Mouse (Mus musculus) frontal cortex, postnatal 36 days (tissue): ENCODE data around the gene Tchhl1.
"Not testable (repeated sequence)": the region's sequence is repeated elsewhere in the genome, so short reads cannot be mapped to it uniquely, and the experiment has no call there.

Source experiments
- DNase-seq, 2 experiments: peaks; one replicate each; pipeline ENCODE4 v3.0.0; 2022; ENCODE audit warnings: low spot score in 2 of 2

The Tchhl1 gene

DNA sequence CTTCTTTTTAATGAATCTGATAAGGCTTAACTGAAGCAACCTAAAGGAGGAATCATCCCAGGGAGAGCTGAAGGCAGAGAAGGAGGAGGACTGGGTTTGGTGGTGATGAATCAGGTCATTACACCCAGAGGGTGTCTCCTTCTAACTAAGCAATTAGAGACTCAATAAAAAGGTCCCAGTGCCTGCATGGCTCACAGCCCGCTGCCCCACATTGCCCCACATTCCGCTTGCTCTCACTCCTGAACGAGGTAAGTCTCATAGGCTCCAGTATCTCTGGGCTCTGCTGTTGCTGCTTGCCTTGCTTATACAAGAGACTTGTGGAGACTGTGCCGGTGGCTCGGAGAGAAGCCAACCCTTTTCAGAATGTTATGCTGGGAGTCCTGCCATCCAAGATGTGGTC is at the start of gene Tchhl1:
TSS of gene Tchhl1 (plus strand) at position 194 of the 400 bp plus-strand sequence.
- no peak for DNase-seq

DNA sequence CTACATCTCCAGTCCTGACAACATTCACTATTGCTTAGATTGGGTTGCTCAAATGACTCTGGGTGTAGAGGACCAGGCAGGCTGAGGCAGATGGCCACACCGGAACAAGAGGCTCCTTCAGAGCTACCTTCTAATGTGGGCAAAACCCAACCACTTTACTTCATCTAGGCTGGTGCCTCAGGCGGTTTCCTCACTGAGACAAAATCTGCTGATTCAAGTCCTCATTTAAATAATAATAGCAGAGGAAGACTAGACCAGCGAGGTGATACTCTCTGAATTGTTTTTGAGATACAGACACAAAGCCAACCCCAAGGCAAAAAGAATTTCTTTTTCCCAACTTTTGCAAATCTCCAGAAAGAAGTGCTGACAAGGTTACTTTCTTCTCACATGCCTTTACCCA is 36.9 kb upstream of the Tchhl1 start:
- DNase-seq: no peak

DNA sequence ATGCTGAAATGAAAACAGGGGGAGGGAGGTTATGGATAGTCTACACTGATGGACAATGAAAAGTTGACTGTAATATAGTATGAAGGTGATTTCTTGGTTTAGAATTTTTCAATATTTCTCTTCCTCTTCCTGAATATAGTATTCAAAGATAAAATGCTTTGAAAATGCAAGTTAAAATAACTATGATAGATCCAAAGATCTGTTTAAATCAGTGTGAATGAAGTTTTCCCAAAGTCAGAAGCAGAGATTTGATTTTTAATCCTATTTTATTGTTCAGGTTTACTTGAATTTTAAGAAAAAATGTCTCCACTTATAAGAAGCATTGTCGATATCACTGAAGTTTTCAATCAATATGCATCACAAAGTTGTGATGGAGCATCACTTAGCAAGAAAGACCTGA is 26.5 kb upstream of the Tchhl1 start, which contains the start of gene Tchh:
TSS of gene Tchh (plus strand) at position 301 of the 400 bp plus-strand sequence.
- DNase-seq: no peak

DNA sequence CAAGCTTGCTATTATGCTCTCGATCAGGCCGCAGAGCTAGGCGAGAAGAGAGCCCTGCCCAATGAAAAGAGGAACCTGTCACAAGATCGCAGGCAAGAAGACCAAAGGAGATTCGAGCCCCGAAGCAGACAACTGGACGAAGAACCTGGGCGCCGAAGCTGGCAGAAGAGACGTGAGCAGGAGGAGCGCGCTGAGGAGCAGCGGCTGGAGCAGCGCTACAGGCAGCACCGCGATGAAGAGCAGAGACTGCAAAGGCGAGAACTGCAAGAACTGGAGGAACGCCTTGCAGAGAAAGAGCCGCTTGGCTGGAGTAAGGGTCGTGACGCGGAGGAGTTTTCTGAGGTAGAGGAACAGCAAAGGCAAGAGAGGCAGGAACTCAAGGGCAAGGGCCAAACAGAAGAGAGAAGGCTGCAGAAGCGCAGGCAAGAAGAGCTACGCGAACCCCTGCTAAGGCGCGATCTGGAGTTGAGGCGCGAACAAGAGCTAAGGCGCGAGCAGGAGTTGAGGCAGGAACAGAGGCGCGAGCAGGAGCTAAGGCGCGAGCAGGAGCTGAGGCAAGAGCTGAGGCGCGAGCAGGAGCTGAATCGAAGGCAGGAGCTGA is 25.0 kb upstream of the Tchhl1 start:
- peak; percentile 37 to 52 for DNase-seq

DNA sequence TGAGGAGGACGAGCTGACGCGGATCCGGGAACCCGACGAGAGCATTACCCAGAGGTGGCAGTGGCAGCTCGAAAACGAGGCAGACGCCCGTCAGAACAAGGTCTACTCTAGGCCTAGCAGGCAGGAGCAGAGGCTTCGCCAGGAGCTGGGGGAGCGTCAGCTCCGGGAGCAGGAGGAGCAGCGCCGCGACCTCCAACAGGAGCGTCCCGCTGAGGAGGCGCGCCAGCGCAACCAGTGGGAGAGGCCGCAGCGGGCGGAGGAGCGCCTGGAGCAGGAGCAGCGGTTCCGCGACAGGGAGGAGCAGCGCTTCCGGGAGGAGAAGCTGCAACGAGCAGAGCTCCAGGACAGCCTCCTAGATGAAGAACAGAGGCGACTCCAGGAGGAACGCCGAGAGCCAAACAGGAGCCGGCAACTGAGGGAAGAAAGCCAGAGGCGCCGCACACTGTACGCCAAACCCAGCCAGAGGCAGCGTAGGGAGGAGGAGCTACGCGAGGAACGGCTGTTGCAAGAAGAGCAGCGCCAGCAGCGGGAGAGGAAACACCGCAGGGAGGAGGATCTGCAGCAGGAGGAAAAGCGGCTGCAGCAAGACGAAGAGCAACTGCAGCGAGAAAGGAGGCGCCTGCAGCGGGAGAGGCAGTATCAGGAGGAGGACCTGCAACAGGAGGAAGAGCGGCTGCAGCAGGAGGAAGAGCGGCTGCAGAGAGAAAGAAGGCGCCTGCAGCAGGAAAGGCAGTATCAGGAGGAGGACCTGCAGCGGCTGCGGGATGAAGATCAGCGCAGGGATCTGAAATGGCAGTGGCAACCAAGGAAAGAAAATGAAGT is 24.0 kb upstream of the Tchhl1 start:
- peak; percentile 76 to 78 for DNase-seq

DNA sequence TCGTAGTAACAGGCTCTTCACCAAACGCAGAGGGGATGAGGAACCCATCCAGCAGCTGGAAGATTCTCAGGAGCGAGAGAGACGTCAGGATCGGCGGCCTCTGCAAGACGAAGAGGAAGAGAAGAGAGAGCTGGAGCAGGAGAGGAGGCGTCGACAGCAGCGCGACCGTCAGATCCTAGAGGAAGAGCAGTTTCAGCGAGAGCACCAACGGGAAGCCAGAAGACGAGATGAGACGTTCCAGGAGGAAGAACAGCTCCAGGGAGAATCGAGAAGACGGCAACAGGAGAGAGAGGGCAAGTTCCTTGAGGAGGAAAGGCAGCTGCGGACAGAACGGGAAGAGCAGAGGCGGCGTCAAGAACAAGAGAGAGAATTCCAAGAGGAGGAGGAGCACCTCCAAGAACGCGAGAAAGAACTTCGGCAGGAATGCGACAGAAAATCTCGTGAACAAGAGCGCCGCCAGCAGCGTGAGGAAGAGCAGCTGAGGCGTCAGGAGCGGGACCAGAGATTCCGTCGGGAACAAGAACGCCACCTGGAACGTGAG is 23.3 kb upstream of the Tchhl1 start:
- DNase-seq: peak; percentile 33 to 50

DNA sequence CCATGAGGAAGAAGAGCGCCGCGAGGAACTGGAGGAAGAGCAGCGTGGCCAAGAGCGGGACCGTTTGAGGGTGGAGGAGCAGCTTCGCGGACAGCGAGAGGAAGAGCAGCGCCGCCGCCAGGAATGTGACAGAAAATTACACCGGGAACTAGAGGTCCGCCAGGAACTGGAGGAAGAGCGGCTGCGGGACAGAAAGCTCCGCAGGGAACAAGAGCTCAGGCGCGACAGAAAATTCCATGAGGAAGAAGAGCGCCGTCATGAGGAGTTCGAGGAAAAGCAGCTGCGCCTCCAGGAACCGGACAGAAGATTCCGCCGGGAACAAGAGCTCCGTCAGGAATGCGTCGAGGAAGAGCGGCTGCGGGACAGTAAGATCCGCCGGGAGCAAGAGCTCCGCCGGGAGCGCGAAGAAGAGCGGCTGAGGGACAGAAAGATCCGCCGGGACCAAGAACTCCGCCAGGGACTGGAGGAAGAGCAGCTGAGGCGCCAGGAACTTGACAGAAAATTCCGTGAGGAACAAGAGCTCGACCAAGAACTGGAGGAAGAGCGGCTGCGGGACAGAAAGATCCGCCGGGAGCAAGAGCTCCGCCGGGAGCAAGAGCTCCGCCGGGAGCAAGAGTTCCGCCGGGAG is 22.3 kb upstream of the Tchhl1 start:
- DNase-seq: peak; percentile 4 to 11

DNA sequence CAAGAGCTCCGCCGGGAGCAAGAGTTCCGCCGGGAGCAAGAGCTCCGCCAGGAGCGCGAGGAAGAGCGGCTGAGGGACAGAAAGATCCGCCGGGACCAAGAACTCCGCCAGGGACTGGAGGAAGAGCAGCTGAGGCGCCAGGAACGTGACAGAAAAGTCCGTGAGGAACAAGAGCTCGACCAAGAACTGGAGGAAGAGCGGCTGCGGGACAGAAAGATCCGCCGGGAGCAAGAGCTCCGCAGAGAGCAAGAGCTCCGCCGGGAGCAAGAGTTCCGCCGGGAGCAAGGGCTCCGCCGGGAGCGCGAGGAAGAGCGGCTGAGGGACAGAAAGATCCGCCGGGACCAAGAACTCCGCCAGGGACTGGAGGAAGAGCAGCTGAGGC is 21.8 kb upstream of the Tchhl1 start:
- not testable (repeated sequence) for DNase-seq

DNA sequence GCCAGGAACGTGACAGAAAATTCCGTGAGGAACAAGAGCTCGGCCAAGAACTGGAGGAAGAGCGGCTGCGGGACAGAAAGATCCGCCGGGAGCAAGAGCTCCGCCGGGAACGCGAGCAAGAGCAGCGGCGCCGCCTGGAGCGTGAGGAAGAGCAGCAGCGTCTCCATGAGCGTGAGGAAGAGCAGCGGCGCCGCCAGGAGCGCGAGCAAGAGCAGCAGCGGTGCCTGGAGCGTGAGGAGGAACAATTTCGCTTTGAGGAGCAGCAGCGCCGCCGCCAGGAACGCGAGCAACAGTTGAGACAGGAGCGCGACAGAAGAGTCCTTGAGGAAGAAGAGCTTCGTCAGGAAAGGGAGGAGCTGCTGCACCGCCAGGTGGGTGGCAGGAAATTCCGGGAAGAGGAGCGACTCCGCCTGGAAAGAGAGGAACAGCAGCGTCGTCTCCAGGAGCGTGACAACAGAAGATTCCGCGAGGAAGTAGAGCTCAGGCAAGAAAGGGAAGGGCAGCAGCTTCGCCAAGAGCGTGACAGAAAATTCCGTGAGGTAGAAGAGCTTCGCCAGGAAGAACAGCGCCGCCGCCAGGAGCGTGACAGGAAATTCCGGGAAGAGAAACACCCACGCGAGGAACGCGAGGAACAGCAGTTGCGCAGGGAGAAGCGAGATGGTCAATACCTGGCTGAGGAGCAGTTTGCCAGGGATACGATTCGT is 21.3 kb upstream of the Tchhl1 start:
- peak; percentile 70 to 72 for DNase-seq

DNA sequence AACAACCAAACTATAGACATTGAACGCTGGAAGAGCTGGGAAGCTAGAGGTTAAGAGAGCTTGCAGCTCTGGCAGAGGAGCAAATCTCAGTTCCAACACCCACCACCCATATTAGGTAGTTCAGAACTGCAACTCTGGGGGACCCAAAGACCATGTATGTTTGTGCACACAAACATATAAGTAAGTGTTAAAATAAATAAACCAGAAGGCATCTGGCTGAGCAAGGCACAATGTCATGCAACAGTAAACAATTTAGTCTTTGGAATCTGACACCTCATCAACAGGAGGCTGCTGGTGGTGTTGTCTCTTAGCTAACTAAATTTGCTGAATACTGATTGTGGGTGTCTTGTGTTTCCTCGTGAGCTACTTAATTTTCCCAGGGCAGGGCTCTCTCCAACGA is 2.0 kb upstream of the Tchhl1 start:
- no peak for DNase-seq

DNA sequence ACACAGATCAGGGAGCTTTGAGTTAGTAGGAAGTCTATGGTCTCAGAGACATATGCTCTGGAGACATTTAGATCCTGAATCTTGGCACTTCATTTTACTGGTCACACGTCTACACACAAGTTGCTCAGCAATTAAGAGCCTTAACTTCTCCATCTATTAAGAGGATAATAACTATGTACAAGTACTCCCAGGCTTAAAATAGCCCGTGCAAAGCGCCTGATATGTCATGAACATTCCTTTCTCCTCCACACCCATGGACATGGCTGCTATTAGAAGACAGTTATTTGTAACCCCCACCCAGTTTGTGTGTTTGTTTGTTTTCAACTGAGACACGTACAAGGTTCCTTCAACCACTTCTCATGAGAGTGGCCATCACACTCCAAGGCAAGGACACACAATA is 1.4 kb upstream of the Tchhl1 start:
- DNase-seq: no peak

DNA sequence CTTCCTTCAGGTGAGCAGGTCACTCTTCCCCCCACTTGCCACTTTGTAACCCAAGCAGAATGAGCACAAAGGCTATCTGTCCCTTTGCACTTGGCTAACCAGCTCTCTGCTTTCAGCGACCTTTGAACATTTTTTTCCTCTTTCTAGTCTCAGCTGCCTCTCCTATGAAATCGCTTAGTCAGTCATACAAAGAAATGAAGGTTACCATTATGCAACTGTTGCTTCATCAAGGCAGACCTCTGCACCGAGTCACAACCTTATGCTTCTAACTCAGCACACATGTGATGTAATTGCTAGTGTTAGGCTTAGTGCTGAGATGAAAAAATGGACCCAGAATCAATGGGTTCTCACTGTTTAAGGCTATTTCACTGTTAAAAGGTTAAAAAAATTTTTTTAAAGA is 1.1 kb downstream of the Tchhl1 start:
- DNase-seq: no peak

DNA sequence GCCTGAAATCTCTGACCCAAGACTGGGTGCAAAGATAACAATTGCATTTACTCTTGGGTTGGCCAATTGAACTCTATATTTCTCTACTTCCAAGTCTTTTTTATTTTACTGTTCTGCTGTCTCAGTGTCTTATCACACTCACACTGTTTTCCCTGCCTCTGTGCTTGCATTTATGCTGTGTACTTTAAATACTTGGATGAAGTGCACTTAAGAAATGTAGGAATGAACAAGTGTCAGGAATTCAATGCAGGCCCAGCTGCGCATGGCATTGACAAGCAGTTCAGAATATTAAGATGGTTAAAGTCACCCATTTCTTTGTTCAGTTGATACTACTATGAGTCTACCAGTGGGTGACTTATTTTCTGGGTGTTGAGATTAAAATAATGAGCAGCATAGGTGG is 11.5 kb downstream of the Tchhl1 start:
- no peak for DNase-seq

DNA sequence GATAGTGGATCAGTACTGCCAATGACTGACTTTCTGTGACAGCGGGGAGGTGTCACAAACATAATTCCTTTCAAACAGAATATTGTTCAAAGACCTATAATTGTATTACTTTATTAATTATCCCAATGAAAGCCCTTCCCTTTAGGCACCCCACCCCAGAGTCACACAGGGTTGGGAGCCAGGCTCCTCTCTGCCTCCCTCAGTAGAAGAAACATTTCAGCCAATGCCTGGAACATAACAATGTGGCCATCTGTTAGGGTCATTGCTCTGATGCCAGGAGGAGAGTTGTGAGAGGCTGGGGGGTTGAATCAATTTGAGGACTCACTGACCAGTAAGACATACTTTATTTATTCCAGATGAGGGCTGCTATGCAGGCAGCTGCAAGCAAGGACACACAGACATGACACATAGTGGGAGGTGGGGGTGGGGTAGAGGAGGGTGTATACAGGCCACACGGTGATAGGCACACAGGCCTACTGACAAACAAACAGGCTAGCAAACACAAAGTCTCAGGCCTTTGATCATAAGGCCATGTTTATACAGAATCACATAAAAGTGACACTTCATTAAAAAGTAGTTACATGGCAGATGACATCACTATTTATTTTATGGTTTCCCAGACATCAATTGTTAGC is 13.5 kb downstream of the Tchhl1 start:
- DNase-seq: no peak

DNA sequence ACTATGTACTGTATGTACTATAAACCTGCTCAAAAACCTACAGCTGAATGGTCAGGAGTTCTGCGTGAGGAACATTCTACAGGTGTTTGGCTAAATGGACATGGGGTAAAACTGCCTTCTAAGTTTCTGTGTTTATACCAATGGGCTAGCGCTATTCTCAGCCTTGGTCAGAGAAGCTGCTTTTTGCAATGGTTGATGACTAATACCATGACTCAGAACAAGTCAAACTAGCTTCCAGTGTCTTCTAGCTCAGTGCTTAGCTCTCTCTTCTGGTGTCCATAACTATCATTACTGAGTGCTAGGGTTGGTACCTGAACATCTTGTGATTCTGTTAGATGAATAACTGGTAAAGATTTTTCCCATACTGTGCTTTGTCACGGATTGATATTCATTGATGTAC is 17.1 kb downstream of the Tchhl1 start:
- no peak for DNase-seq

DNA sequence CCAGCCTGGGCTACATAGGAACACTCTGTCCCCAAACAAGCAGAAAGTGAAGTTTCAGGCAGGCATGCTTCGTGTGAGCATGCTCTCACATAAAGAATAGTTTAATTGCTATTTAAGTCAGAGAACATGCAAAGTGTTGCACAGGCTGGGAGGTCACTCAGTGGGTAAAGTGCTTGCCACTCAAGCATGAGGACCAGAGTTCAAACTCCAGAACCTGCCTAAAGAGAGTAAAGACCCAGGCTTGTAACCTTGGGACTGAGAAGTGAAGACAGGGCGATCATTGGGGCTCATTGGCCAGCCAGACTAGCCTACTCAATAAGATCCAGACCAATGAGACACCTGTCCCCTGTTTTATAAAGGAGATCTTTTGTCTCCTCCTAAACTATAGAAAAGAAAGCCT is 20.0 kb downstream of the Tchhl1 start:
- DNase-seq: no peak

DNA sequence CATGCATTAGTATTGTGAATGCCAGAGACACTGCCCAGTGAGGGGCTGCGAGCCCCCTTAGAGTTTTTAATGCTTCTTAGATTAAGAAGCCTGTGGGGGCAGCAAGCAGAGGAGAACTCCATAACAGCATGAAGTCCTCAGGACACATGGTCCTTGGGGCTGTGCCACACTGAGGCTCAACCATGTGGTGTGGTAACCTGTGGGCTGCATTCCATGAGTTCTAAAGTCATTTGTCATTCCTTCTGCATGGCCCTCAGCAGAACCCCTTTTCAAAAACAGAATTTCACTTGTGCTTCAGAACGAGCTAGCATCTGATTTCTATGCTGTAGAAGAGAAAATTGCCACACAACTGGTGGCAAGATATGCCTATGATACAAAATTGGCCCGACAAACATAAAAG is 23.6 kb downstream of the Tchhl1 start:
- no peak for DNase-seq

DNA sequence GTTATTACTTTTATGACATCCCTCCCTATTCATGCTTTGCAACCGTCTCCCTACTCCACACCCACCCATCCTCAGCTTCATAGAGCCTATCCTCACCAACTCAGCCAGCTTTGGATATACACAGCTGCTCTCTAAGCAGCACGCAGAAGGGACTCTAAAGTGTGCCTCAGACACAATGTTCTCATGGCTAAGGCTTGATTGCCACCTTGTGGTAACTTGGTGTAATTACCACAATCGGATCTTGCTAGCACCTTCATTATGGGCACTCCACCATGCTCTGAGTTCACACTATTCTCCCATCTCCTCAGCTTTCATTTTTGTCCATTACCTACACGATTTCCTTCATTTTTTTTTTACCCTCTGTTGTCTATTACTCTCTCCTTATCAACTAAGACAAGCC is 25.4 kb downstream of the Tchhl1 start:
- DNase-seq: peak; percentile 19 to 77

DNA sequence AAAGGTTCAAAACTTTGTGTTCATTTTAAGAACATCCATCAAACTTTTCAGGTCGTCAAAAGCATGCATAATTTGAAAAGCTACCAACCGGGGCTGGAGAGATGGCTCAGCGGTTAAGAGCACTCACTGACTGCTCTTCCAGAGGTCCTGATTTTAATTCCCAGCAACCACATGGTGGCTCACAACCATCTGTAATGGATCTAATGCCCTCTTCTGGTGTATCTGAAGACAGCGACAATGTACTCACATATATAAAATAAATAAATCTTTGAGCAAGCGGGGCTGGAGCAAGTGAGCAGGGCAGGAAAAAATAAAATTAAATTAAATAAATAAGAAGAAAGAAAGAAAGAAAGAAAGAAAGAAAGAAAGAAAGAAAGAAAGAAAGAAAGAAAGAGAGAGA is 26.2 kb downstream of the Tchhl1 start:
- DNase-seq: not testable (repeated sequence)

DNA sequence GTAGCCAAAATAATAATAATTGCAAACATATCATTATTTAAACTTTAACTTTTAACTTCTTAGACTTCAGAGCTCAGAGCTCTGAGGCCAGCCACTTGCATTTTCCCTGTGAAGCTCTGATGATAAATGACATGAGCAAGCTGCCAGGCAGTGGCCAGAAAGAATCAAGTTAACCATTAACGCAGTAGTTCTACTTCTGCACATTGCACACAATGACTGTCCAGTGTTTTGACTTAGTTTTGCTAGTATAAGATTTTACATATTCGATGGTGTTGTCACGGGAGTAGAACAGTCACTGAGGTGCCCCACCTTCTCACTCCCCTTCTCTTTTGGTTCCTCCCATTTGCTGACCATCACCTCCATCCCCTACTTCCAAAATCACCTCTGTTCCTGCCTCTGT is 28.6 kb downstream of the Tchhl1 start:
- no peak for DNase-seq

DNA sequence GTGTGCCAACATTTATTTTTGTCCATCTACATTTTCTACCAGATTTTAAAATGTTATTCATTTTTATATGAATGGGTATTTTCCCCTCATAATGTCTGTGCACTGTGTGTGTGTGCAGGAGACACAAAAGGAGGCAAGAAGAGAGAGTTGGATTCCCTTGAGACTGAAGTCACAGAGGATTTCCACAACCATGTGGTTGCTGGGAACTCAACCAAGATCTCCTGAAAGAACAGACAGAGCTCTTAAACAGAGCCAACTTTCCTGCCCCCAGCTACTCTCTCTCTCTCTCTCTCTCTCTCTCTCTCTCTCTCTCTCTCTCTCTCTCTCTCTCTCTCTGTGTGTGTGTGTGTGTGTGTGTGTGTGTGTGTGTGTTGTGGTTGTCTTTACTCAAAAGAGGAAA is 30.6 kb downstream of the Tchhl1 start:
- DNase-seq: no peak
